Mouse (Mus musculus): ENCODE data around the gene Lpin2. TPM values are rescaled to one million over a fixed set of nuclear protein-coding genes. Genes with fewer than 3 reads are reported as not detected.

Lpin2 gene
- polyA plus RNA-seq, 2 experiments: 31.4 to 36.1 TPM

DNA sequence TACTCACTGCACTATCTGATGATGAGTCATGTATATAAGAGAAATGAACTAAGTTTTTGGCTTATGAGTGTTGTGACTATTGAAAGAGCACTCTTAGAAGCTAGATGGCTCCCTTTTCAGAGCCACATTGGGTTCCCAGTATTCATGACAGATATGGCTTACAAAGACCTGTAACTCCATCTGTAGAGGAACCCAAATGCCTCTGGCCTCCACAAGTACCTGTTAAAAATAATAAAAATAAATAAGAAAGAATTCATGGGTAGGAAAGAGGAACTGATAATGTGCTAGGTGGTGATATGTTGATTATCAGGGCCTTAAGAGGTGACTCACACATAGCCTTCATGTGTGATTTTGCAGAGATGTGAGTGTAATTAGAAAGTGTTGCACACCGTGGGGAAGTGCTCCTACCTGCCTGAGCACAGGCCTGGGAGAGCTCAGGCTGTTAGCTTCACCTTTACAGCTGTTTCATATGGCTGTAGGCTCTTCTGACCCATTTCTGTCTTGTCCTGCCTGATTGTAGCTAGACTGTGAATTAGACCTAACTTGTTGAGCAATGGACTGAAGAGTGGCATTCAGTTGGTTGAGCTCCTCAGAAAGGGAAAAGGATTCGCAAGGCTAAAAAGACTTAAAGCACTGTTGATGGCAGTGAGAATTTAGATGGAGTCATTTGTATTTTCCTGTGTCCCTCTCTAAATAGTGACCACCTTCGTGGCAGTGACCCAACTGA, 12.7 kb downstream of the Lpin2 start:
- H3K4me1 ChIP-seq (ENCODE audit: control insufficient read depth, insufficient read depth, low read length): peaks cover 26% of the 10 kb centered on the region; the same call in 1 of the 2 replicates
- H3K36me3 ChIP-seq (ENCODE audit: control insufficient read depth, insufficient read depth, low read length): no peaks in the 10 kb centered on the region
- H3K9me3 ChIP-seq (ENCODE audit: control insufficient read depth, low read length): 0 out of 2 replicates have a peak, but pooled peaks cover 10% of the 10 kb centered on the region
- no peaks in the 10 kb centered on the region for H3K27me3 ChIP-seq (ENCODE audit: control insufficient read depth, insufficient read depth, low read length)
- H3K4me2 ChIP-seq (replicated peaks; ENCODE audit: low read depth, low read length, severe bottlenecking): no peak overlapping the region
- H3K4me3 ChIP-seq (replicated peaks; ENCODE audit: low read length): no peak overlapping the region
- H3K9ac ChIP-seq (ENCODE audit: low read depth, low read length, severe bottlenecking): no peak overlapping the region
- 77% methylated on average over 3 of the region's 3 CpGs for WGBS
- H3K27ac ChIP-seq (replicated peaks; ENCODE audit: low read depth, low read length): no peak overlapping the region
- no peak for DNase-seq (ENCODE audit: low spot score)
- TF ChIP-seq POLR2A (IDR thresholded peaks at IDR 0.05; ENCODE audit: borderline replicate concordance, extremely low read depth, insufficient read depth, insufficient read length): no peak
- no peak for ATAC-seq (ENCODE audit: low FRiP score, low read depth)

GRCm38 (mm10) chr17:71195633-71196391, 13.5 kb downstream of the Lpin2 start:
- H3K4me1 ChIP-seq (ENCODE audit: control insufficient read depth, insufficient read depth, low read length): peaks cover 26% of the 10 kb centered on the region; the same call in 1 of the 2 replicates
- ATAC-seq (ENCODE audit: low FRiP score, low read depth) (no peak), DNase-seq (ENCODE audit: low spot score) (peak; percentile 51)
- H3K4me2 ChIP-seq (replicated peaks; ENCODE audit: low read depth, low read length, severe bottlenecking): peak overlapping the region; percentile 33
- H3K36me3 ChIP-seq (ENCODE audit: control insufficient read depth, insufficient read depth, low read length): no peaks in the 10 kb centered on the region
- H3K9me3 ChIP-seq (ENCODE audit: control insufficient read depth, low read length): 0 out of 2 replicates have a peak, but pooled peaks cover 10% of the 10 kb centered on the region
- H3K9ac ChIP-seq (ENCODE audit: low read depth, low read length, severe bottlenecking): no peak overlapping the region
- 41% methylated on average over 10 of the region's 10 CpGs for WGBS
- no peak for TF ChIP-seq POLR2A (IDR thresholded peaks at IDR 0.05; ENCODE audit: borderline replicate concordance, extremely low read depth, insufficient read depth, insufficient read length)
- H3K27me3 ChIP-seq (ENCODE audit: control insufficient read depth, insufficient read depth, low read length): no peaks in the 10 kb centered on the region
- no peak overlapping the region for H3K4me3 ChIP-seq (replicated peaks; ENCODE audit: low read length)
- H3K27ac ChIP-seq (replicated peaks; ENCODE audit: low read depth, low read length): no peak overlapping the region

DNA sequence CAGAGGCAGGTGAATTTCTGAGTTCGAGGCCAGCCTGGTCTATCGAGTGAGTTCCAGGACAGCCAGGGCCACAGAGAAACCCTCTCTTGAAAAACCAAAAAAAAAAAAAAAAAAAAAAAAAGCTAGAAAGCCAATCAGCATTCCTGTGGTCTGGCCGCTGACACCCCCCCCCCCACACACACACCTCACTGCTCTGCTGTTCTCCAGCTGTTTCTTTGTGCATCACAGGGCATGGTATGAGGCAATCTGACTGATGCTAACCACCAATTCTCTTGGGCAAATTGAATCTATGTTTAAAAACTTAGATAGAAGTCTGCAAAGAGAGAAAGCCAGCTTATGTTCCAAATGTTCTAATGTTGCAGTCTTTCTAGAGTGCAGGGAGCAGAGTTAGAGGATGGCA, 14.1 kb downstream of the Lpin2 start:
- H3K36me3 ChIP-seq (ENCODE audit: control insufficient read depth, insufficient read depth, low read length): no peaks in the 10 kb centered on the region
- no peaks in the 10 kb centered on the region for H3K27me3 ChIP-seq (ENCODE audit: control insufficient read depth, insufficient read depth, low read length)
- H3K9me3 ChIP-seq (ENCODE audit: control insufficient read depth, low read length): 0 out of 2 replicates have a peak, but pooled peaks cover 10% of the 10 kb centered on the region
- peaks cover 26% of the 10 kb centered on the region; the same call in 1 of the 2 replicates for H3K4me1 ChIP-seq (ENCODE audit: control insufficient read depth, insufficient read depth, low read length)
- ATAC-seq (ENCODE audit: low FRiP score, low read depth): no peak
- no peak for DNase-seq (ENCODE audit: low spot score)
- H3K9ac ChIP-seq (ENCODE audit: low read depth, low read length, severe bottlenecking): no peak overlapping the region
- no peak overlapping the region for H3K27ac ChIP-seq (replicated peaks; ENCODE audit: low read depth, low read length)
- no peak overlapping the region for H3K4me2 ChIP-seq (replicated peaks; ENCODE audit: low read depth, low read length, severe bottlenecking)
- no peak overlapping the region for H3K4me3 ChIP-seq (replicated peaks; ENCODE audit: low read length)
- TF ChIP-seq POLR2A (IDR thresholded peaks at IDR 0.05; ENCODE audit: borderline replicate concordance, extremely low read depth, insufficient read depth, insufficient read length): no peak
- WGBS: 60% methylated on average over 3 of the region's 3 CpGs

DNA sequence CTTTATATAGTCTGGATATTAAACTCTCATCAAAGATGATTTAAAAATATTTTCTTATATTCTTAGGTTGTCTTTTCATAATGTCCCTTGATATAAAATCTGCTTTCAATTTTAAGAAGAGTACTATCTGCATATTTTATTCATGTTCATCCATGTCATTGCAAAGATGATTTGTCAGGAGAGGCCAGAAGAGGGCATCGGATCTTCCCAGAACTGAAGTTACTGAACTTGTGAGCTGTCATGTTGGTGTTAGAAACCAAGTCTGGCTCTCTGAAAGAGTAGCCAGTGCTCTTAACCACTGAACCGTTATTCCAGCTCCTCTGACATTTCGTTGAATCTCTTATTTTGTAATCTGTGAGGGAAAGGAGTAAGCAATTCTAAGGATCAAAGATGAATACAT, 17.0 kb downstream of the Lpin2 start:
- 81% methylated on average over 3 of the region's 3 CpGs for WGBS
- DNase-seq (ENCODE audit: low spot score) (no peak), ATAC-seq (ENCODE audit: low FRiP score, low read depth) (no peak)
- Histone ChIP-seq H3K4me1 (ENCODE audit: control insufficient read depth, insufficient read depth, low read length) (peaks cover 13% of the 10 kb centered on the region; the same call in 1 of the 2 replicates), H3K4me3 (replicated peaks; ENCODE audit: low read length) (no peak overlapping the region), H3K4me2 (replicated peaks; ENCODE audit: low read depth, low read length, severe bottlenecking) (no peak overlapping the region), H3K36me3 (ENCODE audit: control insufficient read depth, insufficient read depth, low read length) (no peaks in the 10 kb centered on the region), H3K27me3 (ENCODE audit: control insufficient read depth, insufficient read depth, low read length) (no peaks in the 10 kb centered on the region), H3K9ac (ENCODE audit: low read depth, low read length, severe bottlenecking) (no peak overlapping the region), H3K9me3 (ENCODE audit: control insufficient read depth, low read length) (no peaks in the 10 kb centered on the region), H3K27ac (replicated peaks; ENCODE audit: low read depth, low read length) (no peak overlapping the region)
- TF ChIP-seq POLR2A (IDR thresholded peaks at IDR 0.05; ENCODE audit: borderline replicate concordance, extremely low read depth, insufficient read depth, insufficient read length): no peak

DNA sequence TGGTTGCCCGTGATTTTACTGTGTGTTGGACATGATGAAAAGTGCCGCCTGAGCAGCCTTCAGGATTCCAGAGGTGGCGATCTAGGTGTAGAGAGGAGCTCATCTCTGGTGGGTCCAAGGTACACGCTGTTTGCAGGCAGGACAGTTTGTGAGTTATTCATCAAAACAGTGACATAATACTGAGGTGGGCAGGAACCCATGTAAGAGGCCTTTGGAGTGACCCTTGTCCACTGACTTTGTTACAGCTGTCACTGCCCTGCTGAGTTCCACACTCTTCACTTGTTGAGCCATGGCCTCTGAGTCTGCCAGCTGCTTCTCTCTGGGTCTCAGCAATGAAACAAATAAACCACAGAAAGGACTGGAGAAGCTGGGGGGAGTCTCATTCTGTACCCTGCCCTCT, 19.8 kb downstream of the Lpin2 start:
- Histone ChIP-seq H3K4me3 (replicated peaks; ENCODE audit: low read length) (no peak overlapping the region), H3K27ac (replicated peaks; ENCODE audit: low read depth, low read length) (no peak overlapping the region), H3K4me2 (replicated peaks; ENCODE audit: low read depth, low read length, severe bottlenecking) (no peak overlapping the region), H3K36me3 (ENCODE audit: control insufficient read depth, insufficient read depth, low read length) (no peaks in the 10 kb centered on the region), H3K4me1 (ENCODE audit: control insufficient read depth, insufficient read depth, low read length) (0 out of 2 replicates have a peak, but pooled peaks cover 2% of the 10 kb centered on the region), H3K9me3 (ENCODE audit: control insufficient read depth, low read length) (no peaks in the 10 kb centered on the region), H3K27me3 (ENCODE audit: control insufficient read depth, insufficient read depth, low read length) (no peaks in the 10 kb centered on the region), H3K9ac (ENCODE audit: low read depth, low read length, severe bottlenecking) (no peak overlapping the region)
- DNase-seq (ENCODE audit: low spot score) (no peak), ATAC-seq (ENCODE audit: low FRiP score, low read depth) (no peak)
- 70% methylated on average over 4 of the region's 4 CpGs for WGBS
- TF ChIP-seq POLR2A (IDR thresholded peaks at IDR 0.05; ENCODE audit: borderline replicate concordance, extremely low read depth, insufficient read depth, insufficient read length): no peak

All from limb, embryonic 14.5 days (tissue).